Comparison of ENCODE assay signal across 10 mouse cellular contexts in the genomic region with DNA sequence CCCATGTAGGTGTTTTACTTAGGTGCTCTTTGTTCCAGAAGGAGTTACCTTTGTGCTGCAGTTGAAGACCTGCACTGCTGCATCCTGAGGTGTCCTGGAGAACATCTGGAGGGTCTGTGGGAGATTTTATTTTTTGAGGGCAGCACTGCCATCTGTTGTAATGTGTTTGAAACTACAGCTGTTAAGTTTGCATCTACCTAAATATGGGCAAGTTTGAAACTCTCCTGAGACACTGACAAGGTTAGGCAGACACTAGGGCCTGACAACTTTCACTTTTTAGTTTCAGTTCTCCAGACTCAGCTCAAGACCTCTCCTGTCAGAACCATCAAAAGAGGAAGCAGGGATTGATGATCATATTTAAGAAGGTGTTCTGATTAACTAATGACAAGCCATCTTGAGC. TPM values are rescaled to one million over a fixed set of nuclear protein-coding genes. Genes with fewer than 3 reads are reported as not detected.
DNase-seq lines count a peak whose midpoint lies in the region; ATAC-seq and TF ChIP-seq lines count a peak whose summit lies in the region.
"Had no signal": no experiment of that assay in that cellular context is flagged by ENCODE, and none has a peak within 500 bp of the region (broad histone marks: within the 10 kb centered on the region; RNA-seq: fewer than 3 reads in every experiment).

No protein-coding gene starts in this region.

- peak; percentile 10 to 19; a peak in 1 of 4 replicates for ATAC-seq in hematopoietic stem cell, adult 5-6 weeks (replicated peaks in 1 of 2; ENCODE audit: insufficient read depth in 1 of 2, low FRiP score in 2 of 2, low TSS enrichment in 1 of 2, low read depth in 1 of 2, poor library complexity in 2 of 2, severe bottlenecking in 2 of 2)

- DNase-seq in cerebellum, adult 2 months = no peak
- no peak for DNase-seq in cerebellum, postnatal 36 days
- peak in 1 of 2 experiments; percentile 22 for DNase-seq in left cerebral cortex, adult 2 months (ENCODE audit: extremely low spot score in 1 of 2, low spot score in 2 of 2)
- no peak for DNase-seq in left cerebral cortex, postnatal 4 days
- DNase-seq in NIH3T3 (ENCODE audit: low read depth) = peak; percentile 63
- peak; percentile 73 for DNase-seq in retina, postnatal 1 day
- DNase-seq in ovary, adult 18-20 months (ENCODE audit: low spot score) = no peak

- peaks cover 1% of the 10 kb centered on the region; the same call in 1 of the 2 replicates for H3K27me3 ChIP-seq in cerebellum, adult 2 months (ENCODE audit: control insufficient read depth, insufficient read depth, low read length)
- H3K27me3 ChIP-seq: heart, embryonic 13.5 days; midbrain, embryonic 12.5 days had no signal

- H3K4me3 ChIP-seq in cerebellum, adult 2 months (replicated peaks; ENCODE audit: insufficient read depth, low read depth, low read length) = no peak overlapping the region
- no peak overlapping the region for H3K4me3 ChIP-seq in left cerebral cortex, adult 2 months
- H3K4me3 ChIP-seq: heart, embryonic 13.5 days; midbrain, embryonic 12.5 days had no signal

- no peak for TF ChIP-seq POLR2A in cerebellum, adult 2 months (IDR thresholded peaks at IDR 0.05; ENCODE audit: borderline replicate concordance, insufficient read depth, low read length)

- intact Hi-C loops in left cerebral cortex, adult 2 months (cut with DNase I) = loop anchor here (1.0 kb wide), 1 partner anchor 530 kb away; no protein-coding TSS in a partner anchor
- intact Hi-C loops in left cerebral cortex, postnatal 4 days (cut with DNase I) = no loop called here

- H3K27ac ChIP-seq in cerebellum, adult 2 months (ENCODE audit: insufficient read depth, low read length) = no peak overlapping the region
- H3K27ac ChIP-seq in left cerebral cortex, adult 2 months = no peak overlapping the region
- H3K27ac ChIP-seq: heart, embryonic 13.5 days; midbrain, embryonic 12.5 days had no signal

- TF ChIP-seq CTCF in cerebellum, adult 2 months (IDR thresholded peaks at IDR 0.05; ENCODE audit: borderline replicate concordance, insufficient read depth, low read depth, low read length) = 0 out of 2 replicates have a peak, but pooled peaks have one; percentile 12
- TF ChIP-seq CTCF in left cerebral cortex, adult 2 months (IDR thresholded peaks at IDR 0.05) = peak; percentile 75

- H3K4me1 ChIP-seq in cerebellum, adult 2 months (ENCODE audit: control insufficient read depth, insufficient read depth, low read length) = no peaks in the 10 kb centered on the region

RNA-seq across cellular contexts. Expression of a gene that starts 2.2 kb away (rescaled TPM):
- polyA plus RNA-seq in cerebellum, adult 2 months (2012; rRNA removed) = 24.0 and 25.4 TPM in 2 replicates
- total RNA-seq in left cerebral cortex, adult 2 months (2021) = 10 to 100 TPM; 39.2 to 50.8 TPM
- 10 to 100 TPM; 78.4 to 90.2 TPM for total RNA-seq in left cerebral cortex, postnatal 4 days (2021)
- total RNA-seq in hematopoietic stem cell, adult 5-6 weeks (2017) = 32.5 and 39.1 TPM in 2 replicates

Comparison
In these comparisons a context has a peak if more than half of its experiments do, and no peak if none do; other contexts are left out.
1. DNase-seq: peak in NIH3T3 (single experiment) and retina, postnatal 1 day (single experiment); none in cerebellum, adult 2 months (0 of 2), cerebellum, postnatal 36 days (0 of 2), left cerebral cortex, postnatal 4 days (single experiment) and ovary, adult 18-20 months (single experiment).